Mouse (Mus musculus) myocyte (in vitro differentiated cells): ENCODE data around the gene Fam213a.
A peak's percentile ranks its signal among the peaks of the same experiment; 100 is the strongest.

Experiments
- CEBPB ChIP-seq: IDR thresholded peaks from 2 replicates; pipeline ENCODE4 v1.6.1; 2011; ENCODE audit warnings: mild to moderate bottlenecking, moderate library complexity; ENCODE audit not compliant: poor library complexity, insufficient read depth, severe bottlenecking
- E2F4 ChIP-seq: IDR thresholded peaks from one replicate; pipeline ENCODE4 v1.6.1; 2011; ENCODE audit warnings: mild to moderate bottlenecking, control low read depth, moderate library complexity; ENCODE audit not compliant: insufficient read depth
- MAX ChIP-seq: IDR thresholded peaks from one replicate; pipeline ENCODE4 v1.6.1; 2011; ENCODE audit warnings: low read depth, mild to moderate bottlenecking, control low read depth
- MYOD1 ChIP-seq, 3 experiments: IDR thresholded peaks; one replicate each; pipeline ENCODE4 v1.6.1; 2011; ENCODE audit warnings: control low read depth in 2 of 3, low read depth in 2 of 3, mild to moderate bottlenecking in 2 of 3, moderate library complexity in 1 of 3; ENCODE audit not compliant: insufficient read length in 2 of 3, control insufficient read depth in 1 of 3
- MYOG ChIP-seq, 3 experiments: IDR thresholded peaks; one replicate each; pipeline ENCODE4 v1.6.1; 2011; ENCODE audit warnings: control low read depth in 2 of 3, low read depth in 2 of 3, mild to moderate bottlenecking in 2 of 3; ENCODE audit not compliant: insufficient read length in 2 of 3, control insufficient read depth in 1 of 3, insufficient read depth in 1 of 3
- POLR2A ChIP-seq: IDR thresholded peaks from one replicate; pipeline ENCODE4 v1.6.1; 2011; ENCODE audit warnings: low read depth, mild to moderate bottlenecking, control low read depth, moderate library complexity; ENCODE audit not compliant: insufficient read length
- POLR2AphosphoS2 ChIP-seq: IDR thresholded peaks from one replicate; pipeline ENCODE4 v1.6.1; 2011; ENCODE audit warnings: low read depth, control low read depth; ENCODE audit not compliant: insufficient read length
- REST ChIP-seq: IDR thresholded peaks from one replicate; pipeline ENCODE4 v1.6.1; 2011; ENCODE audit warnings: mild to moderate bottlenecking, control low read depth, moderate library complexity; ENCODE audit not compliant: insufficient read depth, insufficient read length
- SRF ChIP-seq: IDR thresholded peaks from one replicate; pipeline ENCODE4 v1.6.1; 2011; ENCODE audit warnings: low read depth; ENCODE audit not compliant: control insufficient read depth, insufficient read length
- TCF12 ChIP-seq: IDR thresholded peaks from one replicate; pipeline ENCODE4 v1.6.1; 2011; ENCODE audit warnings: mild to moderate bottlenecking, control low read depth; ENCODE audit not compliant: poor library complexity, insufficient read depth, severe bottlenecking
- TCF3 ChIP-seq: IDR thresholded peaks from one replicate; pipeline ENCODE4 v1.6.1; 2011; ENCODE audit warnings: low read depth, control low read depth; ENCODE audit not compliant: insufficient read length
- USF1 ChIP-seq: IDR thresholded peaks from one replicate; pipeline ENCODE4 v1.6.1; 2011; ENCODE audit warnings: low read depth, mild to moderate bottlenecking, control low read depth, moderate library complexity

GRCm38 (mm10) chr14:40962365-40963290, 51.0 kb downstream of the Fam213a start:
- no peak for TF ChIP-seq POLR2A
- TF ChIP-seq USF1 = no peak
- TF ChIP-seq MAX = no peak
- no peak for TF ChIP-seq E2F4
- no peak for TF ChIP-seq REST
- peak; percentile 27 for TF ChIP-seq POLR2AphosphoS2
- TF ChIP-seq SRF = peak; percentile 36
- peak; percentile 92 to 99 (median 99) for TF ChIP-seq MYOD1 (IDR thresholded peaks at IDR 0.05; ENCODE audit: control insufficient read depth in 1 of 3, insufficient read length in 2 of 3, low read depth in 2 of 3)
- peak; percentile 88 for TF ChIP-seq TCF12
- TF ChIP-seq CEBPB = no peak
- peak; percentile 26 to 82 (median 61) for TF ChIP-seq MYOG (IDR thresholded peaks at IDR 0.05; ENCODE audit: control insufficient read depth in 1 of 3, insufficient read depth in 1 of 3, insufficient read length in 2 of 3, low read depth in 2 of 3)
- TF ChIP-seq TCF3 = peak; percentile 83
